Mouse (Mus musculus) midbrain, embryonic 14.5 days (tissue): ENCODE measurements around the gene Aes. TPM values are rescaled to one million over a fixed set of nuclear protein-coding genes. Genes with fewer than 3 reads are reported as not detected.
A peak's percentile ranks its signal among the peaks of the same experiment; 100 is the strongest.

Source experiments
- ATAC-seq: fragments of 200-750 bp; cut with Nextera tagmentation; 2 replicates; pipeline ENCODE4 v1.8.0; 2017; ENCODE audit warnings: moderate number of reproducible peaks, moderate library complexity; ENCODE audit not compliant: low FRiP score, low TSS enrichment
- DNase-seq: peaks from one replicate; pipeline ENCODE4 v3.0.0-alpha.2; 2015
- H3K27ac ChIP-seq: fragments of 300-500 bp; sonication (generic); replicated peaks from 2 replicates; pipeline ENCODE4 v1.5.1; 2014; ENCODE audit warnings: mild to moderate bottlenecking, low read depth, low read length, moderate library complexity
- H3K27me3 ChIP-seq: fragments of 300-500 bp; sonication (generic); 2 replicates; pipeline ENCODE4 v1.6.1; 2014; ENCODE audit warnings: low read length, control low read depth, mixed read lengths; ENCODE audit not compliant: control insufficient read depth, insufficient read depth
- H3K36me3 ChIP-seq: fragments of 300-500 bp; sonication (generic); 2 replicates; pipeline ENCODE4 v1.6.1; 2014; ENCODE audit warnings: low read length, control low read depth; ENCODE audit not compliant: control insufficient read depth, insufficient read depth
- H3K4me1 ChIP-seq: fragments of 300-500 bp; sonication (generic); 2 replicates; pipeline ENCODE4 v1.6.1; 2014; ENCODE audit warnings: mild to moderate bottlenecking, antibody characterized with exemption, low read length, control low read depth; ENCODE audit not compliant: control insufficient read depth, insufficient read depth
- H3K4me2 ChIP-seq: fragments of 300-500 bp; sonication (generic); 2 replicates; pipeline ENCODE4 v1.6.1; 2014; ENCODE audit warnings: mild to moderate bottlenecking, low read length, moderate library complexity
- H3K4me3 ChIP-seq: fragments of 300-500 bp; sonication (generic); replicated peaks from 2 replicates; pipeline ENCODE4 v1.5.1; 2014; ENCODE audit warnings: low read depth, low read length
- H3K9ac ChIP-seq: fragments of 300-500 bp; sonication (generic); replicated peaks from 2 replicates; pipeline ENCODE4 v1.6.1; 2014; ENCODE audit warnings: mild to moderate bottlenecking, low read length, moderate library complexity
- H3K9me3 ChIP-seq: fragments of 300-500 bp; sonication (generic); 2 replicates; pipeline ENCODE4 v1.6.1; 2016; ENCODE audit warnings: low read length, control low read depth, mixed read lengths; ENCODE audit not compliant: control insufficient read depth
- WGBS: fragments of 180-500 bp; shearing (Covaris S2); extraction: QIAGEN DNeasy Blood & Tissue Kit; methylation state at CpG from one replicate; pipeline ENCODE4 v1.1.7; 2014; 5-methylcytosine and 5-hydroxymethylcytosine counted together
- polyA plus RNA-seq: library from polyadenylated mRNA; unstranded; fragments of >200 nt; fragmentation: Nextera tagmentation; extraction: Ambion mirVana; gene quantifications from 2 replicates; pipeline ENCODE4 v1.2.1, GENCODE M21; 2014

The Aes gene
- polyA plus RNA-seq, 1 experiment from 2014 or later, result 485 TPM

GRCm38 (mm10) chr10:81541803-81542202 is 17.5 kb upstream of the Aes start:
- DNase-seq (no peak), ATAC-seq (no peak)
- Histone ChIP-seq H3K9me3 (no peaks in the 10 kb centered on the region), H3K4me2 (0 out of 2 replicates have a peak overlapping the region, but pooled peaks have one; percentile 3), H3K9ac (peak overlapping the region; percentile 9; the same call in 1 of the 2 replicates), H3K27me3 (no peaks in the 10 kb centered on the region), H3K4me1 (peaks cover 24% of the 10 kb centered on the region), H3K27ac (no peak overlapping the region), H3K4me3 (no peak overlapping the region), H3K36me3 (0 out of 2 replicates have a peak, but pooled peaks cover 6% of the 10 kb centered on the region)
- WGBS, result 82% methylated on average over 10 of the region's 10 CpGs

- 77% methylated on average over 7 of the region's 7 CpGs for WGBS
- H3K27ac ChIP-seq, result no peak overlapping the region
- no peak for DNase-seq
- peak overlapping the region; percentile 95 for H3K4me2 ChIP-seq
- H3K27me3 ChIP-seq, result no peaks in the 10 kb centered on the region
- ATAC-seq, result no peak
- H3K36me3 ChIP-seq, result 0 out of 2 replicates have a peak, but pooled peaks cover 6% of the 10 kb centered on the region
- H3K9ac ChIP-seq, result peak overlapping the region; percentile 91; the same call in 1 of the 2 replicates
- H3K9me3 ChIP-seq, result no peaks in the 10 kb centered on the region
- H3K4me3 ChIP-seq, result 0 out of 2 replicates have a peak overlapping the region, but pooled peaks have one; percentile 5
- peaks cover 24% of the 10 kb centered on the region for H3K4me1 ChIP-seq
Measured at GRCm38 (mm10) chr10:81542727-81543460, 16.4 kb upstream of the Aes start.

- WGBS, result 60% methylated on average over 1 of the region's 1 CpGs
- no peak overlapping the region for H3K27ac ChIP-seq
- H3K9me3 ChIP-seq, result no peaks in the 10 kb centered on the region
- 0 out of 2 replicates have a peak, but pooled peaks cover 6% of the 10 kb centered on the region for H3K36me3 ChIP-seq
- H3K4me1 ChIP-seq, result peaks cover 24% of the 10 kb centered on the region
- H3K4me3 ChIP-seq, result peak overlapping the region; percentile 91
- ATAC-seq, result no peak
- no peaks in the 10 kb centered on the region for H3K27me3 ChIP-seq
- H3K9ac ChIP-seq, result peak overlapping the region; percentile 91
- peak overlapping the region; percentile 95 for H3K4me2 ChIP-seq
- no peak for DNase-seq
Measured at GRCm38 (mm10) chr10:81543633-81544032, 15.7 kb upstream of the Aes start.

GRCm38 (mm10) chr10:81544296-81545160 is 14.8 kb upstream of the Aes start:
- Histone ChIP-seq H3K27ac (peak overlapping the region; percentile 93), H3K27me3 (no peaks in the 10 kb centered on the region), H3K36me3 (0 out of 2 replicates have a peak, but pooled peaks cover 3% of the 10 kb centered on the region), H3K9me3 (no peaks in the 10 kb centered on the region), H3K4me2 (peak overlapping the region; percentile 95), H3K4me1 (peaks cover 24% of the 10 kb centered on the region), H3K4me3 (peak overlapping the region; percentile 91), H3K9ac (peak overlapping the region; percentile 91)
- ATAC-seq (0 out of 2 replicates have a peak, but pooled peaks have one; percentile 1), DNase-seq (no peak)
- under 1% methylated on average over 90 of the region's 93 CpGs for WGBS

- ATAC-seq (peak; percentile 96), DNase-seq (peak; percentile 100)
- under 1% methylated on average over 59 of the region's 59 CpGs for WGBS
- Histone ChIP-seq H3K9me3 (no peaks in the 10 kb centered on the region), H3K4me3 (peak within 1 kb of the TSS; percentile 91), H3K27ac (peak within 1 kb of the TSS; percentile 93), H3K27me3 (no peaks in the 10 kb centered on the region; the same call in 1 of the 2 replicates), H3K9ac (peak within 1 kb of the TSS; percentile 91), H3K4me2 (peak within 1 kb of the TSS; percentile 95), H3K4me1 (peaks cover 24% of the 10 kb centered on the region), H3K36me3 (no peaks in the 10 kb centered on the region)
Measured at GRCm38 (mm10) chr10:81545161-81545747, 14.0 kb upstream of the Aes start, which contains the start of gene Gna11. TSS of gene Gna11 (minus strand) at chr10:81545190.

GRCm38 (mm10) chr10:81546332-81546731 is 13.0 kb upstream of the Aes start:
- Histone ChIP-seq H3K27me3 (no peaks in the 10 kb centered on the region; the same call in 1 of the 2 replicates), H3K9ac (no peak overlapping the region), H3K27ac (no peak overlapping the region), H3K4me3 (no peak overlapping the region), H3K36me3 (no peaks in the 10 kb centered on the region), H3K9me3 (no peaks in the 10 kb centered on the region), H3K4me1 (peaks cover 24% of the 10 kb centered on the region), H3K4me2 (no peak overlapping the region)
- 80% methylated on average over 5 of the region's 5 CpGs for WGBS
- no peak for ATAC-seq
- no peak for DNase-seq

GRCm38 (mm10) chr10:81546788-81547571 is 12.3 kb upstream of the Aes start:
- no peak overlapping the region for H3K4me3 ChIP-seq
- DNase-seq (no peak), ATAC-seq (no peak)
- no peaks in the 10 kb centered on the region; the same call in 1 of the 2 replicates for H3K27me3 ChIP-seq
- H3K9me3 ChIP-seq, result no peaks in the 10 kb centered on the region
- 92% methylated on average over 13 of the region's 13 CpGs for WGBS
- 0 out of 2 replicates have a peak overlapping the region, but pooled peaks have one; percentile 20 for H3K9ac ChIP-seq
- H3K4me2 ChIP-seq, result no peak overlapping the region
- peaks cover 20% of the 10 kb centered on the region for H3K4me1 ChIP-seq
- no peak overlapping the region for H3K27ac ChIP-seq
- no peaks in the 10 kb centered on the region for H3K36me3 ChIP-seq
